Mouse (Mus musculus): ENCODE results near the gene Srcin1.

- TF ChIP-seq CTCF (IDR thresholded peaks at IDR 0.05; ENCODE audit: borderline replicate concordance, extremely low read depth, insufficient read depth, insufficient read length) (no peak), POLR2A (IDR thresholded peaks at IDR 0.05; ENCODE audit: borderline replicate concordance, extremely low read depth, insufficient read depth, insufficient read length, poor library complexity, severe bottlenecking) (no peak)
These were observed 75.9 kb downstream of the Srcin1 start, which contains the start of gene 4933428G20Rik for GRCm38 (mm10) chr11:97499865-97500719.
